In the genomic region with DNA sequence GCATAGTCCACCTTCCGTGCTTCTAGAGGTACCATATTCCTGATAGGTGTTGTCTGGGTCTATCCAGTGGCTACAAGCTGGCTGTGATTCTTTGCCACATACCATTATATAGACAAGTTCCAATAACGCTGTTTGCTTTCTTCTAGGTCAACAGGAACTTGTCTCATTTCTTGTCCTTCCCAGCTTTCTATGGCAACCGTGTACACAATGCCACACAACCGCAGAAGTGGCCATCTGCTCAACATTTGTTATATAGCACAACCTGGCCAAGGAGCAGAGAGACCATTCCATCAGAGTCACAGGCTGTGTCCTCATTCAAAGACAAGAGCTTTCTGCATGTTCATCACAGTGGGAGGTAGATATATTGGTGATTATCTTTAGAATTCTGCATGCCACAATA, we compare ENCODE assay signal across 10 mouse cellular contexts.
DNase-seq lines count a peak whose midpoint lies in the region.
"Had no signal": no experiment of that assay in that cellular context is flagged by ENCODE, and none has a peak within 500 bp of the region (broad histone marks: within the 10 kb centered on the region; RNA-seq: fewer than 3 reads in every experiment).

No protein-coding gene starts in this region.

- DNase-seq in cerebellum, adult 11 months = peak; percentile 68
- DNase-seq in cerebellum, adult 18-20 months = peak; percentile 70 to 78
- DNase-seq in cerebellum, adult 9-11 months = peak; percentile 86
- DNase-seq in cerebellum, postnatal 36 days = peak; percentile 57 to 69
- no peak for DNase-seq in adrenal gland, adult (ENCODE audit: inconsistent age in 2 of 2, low spot score in 1 of 2)
- no peak for DNase-seq in gastrocnemius, postnatal 36 days
- DNase-seq in gastrocnemius, postnatal 14 days = no peak
- DNase-seq: adrenal gland, postnatal 14 days; heart, postnatal 36 days; kidney, adult 2 months had no signal

- intact Hi-C loops in gastrocnemius, postnatal 36 days (cut with DNase I) = no loop called here
- intact Hi-C loops in gastrocnemius, postnatal 14 days (cut with DNase I; ENCODE audit: low total_unique reads) = no loop called here

Comparison
In these comparisons a context has a peak if more than half of its experiments do, and no peak if none do; other contexts are left out.
1. DNase-seq: peak in cerebellum, adult 11 months (single experiment), cerebellum, adult 18-20 months (2 of 2), cerebellum, adult 9-11 months (single experiment) and cerebellum, postnatal 36 days (2 of 2); none in adrenal gland, adult (0 of 2), gastrocnemius, postnatal 36 days (0 of 2) and gastrocnemius, postnatal 14 days (single experiment).